Mouse (Mus musculus) neutrophil, adult 5-6 weeks (primary cell): Measurements from ENCODE around the gene Srm. TPM values are rescaled to one million over a fixed set of nuclear protein-coding genes. Genes with fewer than 3 reads are reported as not detected.

ENCODE experiments used
- ATAC-seq: fragments of 151-379, 151-347 bp; 2 replicates; pipeline ENCODE4 v1.8.0; 2017; ENCODE audit warnings: mild to moderate bottlenecking, moderate TSS enrichment; ENCODE audit not compliant: insufficient number of reproducible peaks, poor library complexity, low FRiP score, severe bottlenecking; ENCODE audit errors: extremely low read depth
- total RNA-seq: library from RNA; stranded (forward); fragments of 200-1000 nt; gene quantifications from 2 replicates; pipeline ENCODE4 v1.2.3, GENCODE M21; 2017

Gene Srm
- total RNA-seq, 1 experiment from 2014 or later = 5.0 TPM

- no peak for ATAC-seq
Observed at GRCm38 (mm10) chr4:148598826-148599225, 7.5 kb downstream of the Srm start.

DNA sequence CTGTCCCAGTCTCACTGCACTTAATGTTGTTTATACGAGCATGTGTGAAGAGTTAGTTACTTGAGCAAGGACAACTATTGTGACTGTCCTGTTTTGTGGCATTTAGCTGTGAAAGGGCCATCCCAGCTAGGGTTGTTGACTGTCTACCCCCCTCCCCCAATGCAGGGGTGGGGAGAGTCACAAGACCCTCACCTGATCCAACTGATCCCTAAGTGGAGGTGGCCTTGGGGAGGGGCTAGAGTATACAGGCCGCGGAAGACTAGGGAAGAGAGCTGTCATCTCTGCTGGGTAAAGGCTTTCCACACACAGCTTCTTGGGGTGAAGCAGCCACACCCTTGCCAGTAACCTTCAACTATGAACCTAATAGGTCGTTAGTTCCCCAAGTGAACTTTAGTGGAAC is 9.0 kb downstream of the Srm start:
- no peak for ATAC-seq

GRCm38 (mm10) chr4:148601871-148602270 is 10.6 kb downstream of the Srm start:
- ATAC-seq = no peak

DNA sequence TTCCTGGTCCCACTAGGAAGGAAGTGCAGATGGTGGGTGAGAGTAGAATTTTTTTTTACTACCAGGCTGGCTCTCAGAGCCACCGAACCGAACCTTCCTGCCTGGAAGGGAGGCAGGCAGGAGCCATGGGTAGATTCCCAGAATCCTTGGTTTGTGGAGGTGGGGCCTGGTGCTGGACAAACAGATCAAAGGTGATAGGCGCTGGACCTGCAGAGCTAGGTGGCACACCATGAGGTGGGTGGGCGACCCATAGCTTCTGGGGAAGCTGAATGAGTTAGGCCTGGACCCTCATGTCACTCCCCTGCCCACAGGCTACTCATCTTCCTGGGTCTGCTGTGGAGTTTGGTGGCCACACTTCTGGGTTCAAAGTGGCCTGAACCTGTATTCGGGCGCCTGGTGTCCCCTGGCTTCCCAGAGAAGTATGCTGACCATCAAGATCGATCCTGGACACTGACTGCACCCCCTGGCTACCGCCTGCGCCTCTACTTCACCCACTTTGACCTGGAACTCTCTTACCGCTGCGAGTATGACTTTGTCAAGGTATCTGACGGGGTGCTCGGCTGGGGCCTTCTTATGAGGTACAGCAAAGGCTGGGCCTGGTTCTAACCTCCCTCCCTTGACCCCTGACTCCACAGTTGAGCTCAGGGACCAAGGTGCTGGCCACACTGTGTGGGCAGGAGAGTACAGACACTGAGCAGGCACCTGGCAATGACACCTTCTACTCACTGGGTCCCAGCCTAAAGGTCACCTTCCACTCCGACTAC is 11.2 kb downstream of the Srm start, which contains the start of gene Masp2:
Gene Masp2 (plus strand): TSS at position 198 of the 764 bp plus-strand sequence.
- no peak for ATAC-seq

DNA sequence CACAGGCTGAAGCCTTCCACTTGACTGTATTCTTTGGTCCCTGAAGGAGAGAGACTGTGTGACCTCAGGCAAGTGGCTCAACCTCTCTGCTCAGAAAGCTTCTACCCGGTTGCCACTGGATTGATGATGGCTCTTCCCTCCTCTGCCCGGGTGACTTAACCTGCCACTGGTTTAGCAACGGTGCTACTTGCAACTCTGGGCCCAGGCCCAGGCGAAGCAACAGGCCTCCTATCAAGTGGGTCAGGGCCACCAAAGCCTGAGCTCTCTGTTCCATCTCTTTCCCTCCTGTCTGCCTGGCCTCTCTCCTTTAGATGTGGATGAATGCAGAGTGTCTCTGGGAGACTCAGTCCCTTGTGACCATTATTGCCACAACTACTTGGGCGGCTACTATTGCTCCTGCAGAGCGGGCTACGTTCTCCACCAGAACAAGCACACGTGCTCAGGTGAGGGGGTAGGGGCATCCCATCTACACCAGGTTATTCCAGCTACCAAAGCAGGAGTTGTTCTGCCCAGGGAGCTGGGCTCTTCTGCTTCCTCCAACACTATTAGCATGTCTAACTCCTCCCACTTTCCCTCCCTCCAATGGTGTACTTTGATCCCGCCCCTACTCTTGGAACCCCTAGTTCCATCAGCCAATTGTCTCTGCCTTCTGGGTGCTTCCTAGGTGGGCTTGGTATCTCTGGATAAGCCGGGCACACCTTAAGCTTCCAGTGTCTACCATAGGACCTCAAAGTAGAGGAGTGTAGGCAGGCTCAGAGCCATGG is 12.3 kb downstream of the Srm start:
- ATAC-seq = no peak

DNA sequence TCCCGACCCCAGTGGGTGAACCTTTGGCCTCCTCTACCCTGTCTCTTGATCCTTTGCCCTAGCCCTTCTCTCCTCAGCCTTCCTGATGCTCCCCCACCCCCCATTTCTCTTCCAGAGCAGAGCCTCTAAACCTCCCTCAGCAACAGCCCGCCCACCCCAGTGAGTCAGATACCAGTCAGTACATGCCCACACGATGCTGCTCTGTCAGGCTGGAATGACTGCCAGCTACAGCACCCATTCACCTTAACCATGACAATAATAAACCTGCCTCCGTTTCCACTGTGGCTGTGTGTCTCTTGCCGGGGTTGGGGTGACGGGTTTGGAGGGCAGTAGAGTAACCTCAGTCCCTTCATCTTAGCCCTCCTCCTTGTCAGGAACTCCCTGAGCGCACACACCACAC is 12.8 kb downstream of the Srm start:
- no peak for ATAC-seq

DNA sequence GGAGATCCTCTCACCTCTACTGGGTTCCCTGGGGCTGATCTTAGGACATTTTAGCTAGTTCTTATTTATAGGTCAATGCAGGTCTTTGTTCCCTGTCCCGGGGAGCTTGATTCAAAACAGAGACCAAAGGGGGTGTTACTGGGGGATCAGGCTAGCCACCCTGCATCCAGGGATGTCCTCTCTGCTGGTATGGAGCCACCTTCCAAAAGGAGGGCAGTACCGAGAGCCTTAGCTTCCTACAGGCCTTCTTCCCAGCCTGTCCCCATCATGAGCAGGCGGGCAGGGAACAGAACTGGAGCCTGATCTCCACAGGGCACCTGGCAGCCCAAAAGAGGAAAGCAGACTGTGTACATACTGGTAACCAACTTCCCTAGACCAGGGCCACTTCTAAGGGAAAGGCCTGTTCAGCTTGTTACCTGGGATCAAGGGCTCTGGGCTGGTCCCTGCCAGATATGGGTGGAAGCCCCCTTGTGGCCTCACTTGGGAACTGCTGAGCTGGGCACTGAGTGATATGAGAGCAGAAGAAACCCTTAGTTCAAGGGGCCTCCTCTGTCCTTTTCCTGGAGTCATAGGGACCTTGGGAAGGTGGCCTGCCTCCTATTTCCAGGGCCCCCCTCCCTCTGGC is 13.3 kb downstream of the Srm start:
- peak; percentile 55; the same call in 1 of the 2 replicates for ATAC-seq

DNA sequence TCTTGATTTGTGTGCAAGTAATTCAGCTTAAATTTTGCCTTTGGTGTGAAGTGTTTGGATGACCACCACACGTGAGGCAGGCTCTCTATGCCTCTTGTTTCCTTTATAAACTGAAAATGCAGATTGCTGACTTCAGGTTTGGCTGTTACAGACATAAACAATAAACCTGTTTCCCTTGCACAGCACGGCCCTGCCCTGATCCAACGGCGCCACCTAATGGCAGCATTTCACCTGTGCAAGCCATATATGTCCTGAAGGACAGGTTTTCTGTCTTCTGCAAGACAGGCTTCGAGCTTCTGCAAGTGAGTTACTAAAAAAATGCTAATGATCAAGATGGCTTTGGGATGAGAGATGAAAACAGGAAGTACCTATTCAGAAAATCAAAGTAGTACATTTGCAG is 16.5 kb downstream of the Srm start:
- ATAC-seq = peak; percentile 79

DNA sequence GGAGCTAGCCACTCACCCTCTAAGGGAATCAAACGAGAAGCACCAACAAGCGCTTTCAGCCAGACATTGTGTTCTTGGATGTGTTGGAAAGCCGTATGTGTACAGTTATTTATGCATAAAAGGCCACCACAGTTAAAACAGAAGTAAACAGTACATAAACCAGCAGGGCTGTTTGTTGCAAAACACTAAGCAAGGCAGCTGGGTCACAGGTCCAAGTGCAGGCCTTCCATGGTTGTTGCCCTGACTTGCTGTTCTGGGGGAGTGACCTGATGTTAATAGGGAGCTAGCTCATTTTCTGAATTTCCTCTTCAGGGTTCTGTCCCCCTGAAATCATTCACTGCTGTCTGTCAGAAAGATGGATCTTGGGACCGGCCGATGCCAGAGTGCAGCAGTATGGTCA is 18.5 kb downstream of the Srm start:
- no peak for ATAC-seq

GRCm38 (mm10) chr4:148610631-148611364 is 19.5 kb downstream of the Srm start:
- ATAC-seq = no peak

- ATAC-seq = no peak
Observed at GRCm38 (mm10) chr4:148612557-148612956, 21.3 kb downstream of the Srm start.

DNA sequence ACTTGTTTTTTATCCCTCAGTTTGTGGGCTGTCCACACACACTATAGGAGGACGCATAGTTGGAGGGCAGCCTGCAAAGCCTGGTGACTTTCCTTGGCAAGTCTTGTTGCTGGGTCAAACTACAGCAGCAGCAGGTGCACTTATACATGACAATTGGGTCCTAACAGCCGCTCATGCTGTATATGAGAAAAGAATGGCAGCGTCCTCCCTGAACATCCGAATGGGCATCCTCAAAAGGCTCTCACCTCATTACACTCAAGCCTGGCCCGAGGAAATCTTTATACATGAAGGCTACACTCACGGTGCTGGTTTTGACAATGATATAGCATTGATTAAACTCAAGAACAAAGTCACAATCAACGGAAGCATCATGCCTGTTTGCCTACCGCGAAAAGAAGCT is 22.4 kb downstream of the Srm start:
- no peak for ATAC-seq

GRCm38 (mm10) chr4:148619805-148620204 is 28.5 kb downstream of the Srm start:
- ATAC-seq = no peak

GRCm38 (mm10) chr4:148620718-148621117 is 29.4 kb downstream of the Srm start:
- no peak for ATAC-seq

GRCm38 (mm10) chr4:148622485-148622884 is 31.2 kb downstream of the Srm start:
- no peak for ATAC-seq

- no peak for ATAC-seq
Observed at GRCm38 (mm10) chr4:148623609-148624008, 32.3 kb downstream of the Srm start.

- no peak for ATAC-seq
Observed at GRCm38 (mm10) chr4:148625010-148625409, 33.7 kb downstream of the Srm start.

GRCm38 (mm10) chr4:148625756-148626622 is 34.7 kb downstream of the Srm start:
- ATAC-seq = peak; percentile 3; the same call in 1 of the 2 replicates
